Mouse (Mus musculus): Measurements from ENCODE around the gene Zbtb8os. TPM values are rescaled to one million over a fixed set of nuclear protein-coding genes. Genes with fewer than 3 reads are reported as not detected.

Zbtb8os gene
- polyA plus RNA-seq (2012; rRNA removed), result 27.3 and 31.3 TPM in 2 replicates

DNA sequence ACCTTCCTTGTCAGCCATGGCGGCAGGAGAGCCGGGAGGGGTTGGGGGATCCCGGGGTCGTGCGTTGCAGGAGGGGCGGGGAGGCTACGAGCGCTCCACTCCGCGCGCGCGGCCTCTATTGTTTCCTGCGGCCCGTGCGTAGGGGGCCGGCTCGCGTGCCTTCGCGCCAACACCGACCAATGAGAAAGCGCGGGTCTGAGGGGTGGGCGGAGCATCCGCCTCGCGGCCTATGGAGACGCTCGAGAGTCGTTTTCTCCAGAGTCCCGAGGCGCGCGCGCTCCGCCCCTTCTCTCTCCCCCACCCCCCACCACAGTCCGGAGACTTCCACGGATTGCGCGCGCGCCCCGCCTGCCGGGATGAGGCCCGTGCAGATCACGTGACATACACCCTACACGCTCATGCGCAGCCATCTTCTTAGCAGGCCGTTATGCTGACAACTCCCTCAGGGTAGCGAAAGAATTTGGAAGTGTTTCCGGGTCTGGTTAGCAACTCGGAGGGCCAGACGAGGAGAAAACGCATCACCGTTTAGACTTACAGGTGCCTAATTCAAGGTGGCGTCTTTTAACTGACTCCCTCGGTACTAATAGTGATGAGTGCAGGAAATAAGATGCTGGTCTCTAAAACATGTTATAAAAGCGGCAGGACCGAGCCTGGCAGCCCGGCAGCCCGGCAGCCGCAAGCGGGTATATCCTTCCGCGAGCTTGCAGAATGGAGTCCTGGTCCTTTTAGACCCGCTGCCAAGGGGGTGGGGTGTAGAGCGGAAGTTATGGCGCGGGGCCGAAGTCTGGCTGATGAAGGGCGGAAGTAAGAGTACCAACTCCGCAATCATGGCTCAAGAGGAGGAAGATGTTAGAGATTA lies at the start of gene Zbtb8os, which contains the start of gene Rbbp4:
TSS of gene Zbtb8os (plus strand) at position 480 of the 859 bp plus-strand sequence.
TSS of gene Rbbp4 (minus strand) at position 155 of the 859 bp plus-strand sequence.
- peak; percentile 77 for DNase-seq (ENCODE audit: low read depth)

DNA sequence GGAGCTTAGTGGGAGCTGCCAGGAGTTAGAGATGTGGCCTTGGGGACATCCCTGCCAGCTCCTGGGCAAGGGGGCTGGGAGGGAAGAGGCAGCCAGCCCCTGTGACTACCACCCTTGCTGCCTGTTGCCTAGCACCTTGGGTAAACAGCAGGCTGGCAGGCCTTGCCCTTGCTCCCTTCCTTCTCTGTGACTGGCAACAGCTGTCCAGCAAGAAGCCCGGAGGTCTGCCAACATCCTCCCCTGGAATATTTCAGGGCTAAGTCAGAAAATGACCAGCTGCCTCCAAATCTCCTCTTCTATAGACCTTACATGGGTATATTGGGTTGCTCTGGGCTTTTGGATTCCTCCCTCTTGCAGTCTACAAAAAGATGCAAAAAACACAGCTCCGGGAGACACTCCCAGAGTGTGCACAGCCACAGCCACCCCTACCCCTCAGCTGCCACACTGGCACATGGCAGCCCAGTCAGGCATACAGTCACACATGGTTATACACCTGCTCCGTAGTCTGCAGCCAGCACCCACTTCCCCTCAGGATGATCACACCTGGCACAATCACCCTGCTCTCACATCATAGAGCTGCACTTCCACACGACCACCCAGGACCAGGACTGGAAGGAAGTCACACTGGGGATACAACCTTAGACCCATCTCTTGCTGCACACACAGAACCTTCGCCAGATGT lies 49.4 kb upstream of the Zbtb8os start:
- no peak for DNase-seq (ENCODE audit: low read depth)

DNA sequence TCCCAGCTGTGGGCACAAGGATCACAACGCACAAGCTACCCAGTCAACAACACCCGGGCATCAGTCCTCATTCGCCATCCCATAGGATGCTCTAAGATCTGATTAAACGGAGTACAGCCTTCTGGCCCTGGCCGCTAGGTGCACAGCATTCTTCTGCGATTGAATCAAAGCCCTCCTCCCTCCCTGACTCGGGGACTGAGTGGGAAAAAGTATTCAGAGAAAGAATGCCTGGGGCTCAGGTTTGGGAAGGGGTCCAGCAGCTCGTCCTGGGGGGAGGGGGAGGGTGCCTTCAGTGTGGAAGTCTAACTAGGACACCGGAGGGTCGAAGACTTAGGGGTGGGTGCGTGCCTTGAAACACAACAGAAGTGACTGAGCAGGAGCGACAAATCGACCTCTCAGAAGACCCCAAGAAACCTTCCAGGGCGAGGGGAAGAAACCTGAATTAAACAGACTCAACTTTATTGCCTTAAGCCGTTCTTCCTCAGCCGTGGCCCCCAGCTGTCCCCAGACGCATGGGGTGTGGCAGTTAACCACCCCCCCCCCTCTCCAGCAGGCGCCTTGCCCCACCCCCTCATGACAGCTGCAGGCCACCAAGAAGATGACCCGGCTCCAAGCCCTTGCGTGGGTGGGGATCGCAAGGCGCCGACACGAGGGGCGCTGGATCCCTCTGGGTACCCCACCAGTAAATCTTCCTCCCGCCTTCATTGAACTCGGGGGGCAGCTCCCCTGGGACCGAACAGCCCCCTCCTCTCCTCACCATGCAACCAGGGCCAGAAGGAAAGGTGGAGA lies 48.6 kb upstream of the Zbtb8os start:
- no peak for DNase-seq (ENCODE audit: low read depth)

DNA sequence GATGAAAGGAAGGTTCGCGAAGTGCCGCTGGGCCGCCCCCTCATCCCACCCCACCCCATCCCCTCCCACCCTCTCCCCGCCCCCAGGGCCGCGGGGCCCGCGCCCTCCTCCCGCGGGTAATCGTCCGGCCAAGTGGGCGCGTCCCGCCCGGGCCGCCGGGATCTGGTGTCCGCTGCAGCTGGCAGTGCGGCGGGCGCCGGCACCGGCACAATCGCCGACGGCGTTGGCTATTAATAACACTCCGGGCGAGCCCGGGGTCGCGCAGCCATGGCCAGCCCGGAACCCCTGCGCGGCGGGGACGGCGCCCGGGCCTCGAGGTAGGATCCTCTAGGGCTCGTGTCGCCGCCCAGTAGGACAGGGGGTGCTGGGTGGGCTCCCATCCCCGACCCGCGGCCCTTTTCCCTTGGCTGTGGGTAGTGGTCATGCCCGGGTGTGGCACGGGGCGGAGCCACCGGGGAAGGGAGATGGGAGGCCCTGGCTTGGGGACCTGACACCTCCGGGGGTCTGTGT lies 48.0 kb upstream of the Zbtb8os start, which contains the start of gene Sync:
TSS of gene Sync (plus strand) at position 146 of the 510 bp plus-strand sequence.
- no peak for DNase-seq (ENCODE audit: low read depth)

DNA sequence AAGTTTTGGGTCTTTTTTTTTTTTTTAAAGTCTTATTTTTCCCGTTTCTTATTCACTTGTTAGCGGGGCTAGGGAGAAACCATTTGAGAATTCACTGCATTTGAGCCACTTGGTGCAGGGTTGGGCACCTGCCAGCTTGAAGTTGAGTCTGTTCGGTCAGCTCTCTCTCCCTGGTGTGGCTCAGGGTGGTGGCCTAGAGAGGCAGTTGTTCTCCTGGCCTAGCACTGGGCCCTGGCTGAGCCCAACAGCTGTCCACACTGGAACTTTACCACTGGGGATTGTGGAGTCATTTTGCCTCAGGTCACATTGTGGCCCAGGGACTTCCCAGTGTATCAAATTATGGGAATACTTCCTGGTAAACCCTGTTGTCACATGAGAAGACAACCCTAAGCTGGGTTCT lies 47.4 kb upstream of the Zbtb8os start:
- no peak for DNase-seq (ENCODE audit: low read depth)

DNA sequence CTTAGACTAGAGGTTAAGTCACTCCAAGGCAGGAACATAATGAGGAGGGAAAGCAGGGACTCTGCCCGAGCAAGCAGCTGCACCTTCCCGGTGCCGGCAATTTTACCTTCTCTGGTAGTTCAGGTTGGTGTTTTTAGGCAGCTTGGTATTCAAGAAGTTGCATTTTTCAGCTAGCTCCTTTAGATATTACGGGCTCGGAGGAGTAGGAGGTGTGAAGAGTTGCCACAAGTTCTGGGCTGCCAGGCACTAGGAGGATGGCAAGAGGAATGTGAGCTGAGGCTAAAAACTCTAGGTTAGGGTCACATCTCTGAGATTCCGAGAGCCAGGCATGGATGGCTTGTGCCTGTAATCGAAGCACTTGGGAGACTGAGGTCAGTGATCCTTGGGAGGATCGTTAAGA lies 45.8 kb upstream of the Zbtb8os start:
- DNase-seq (ENCODE audit: low read depth), result no peak

DNA sequence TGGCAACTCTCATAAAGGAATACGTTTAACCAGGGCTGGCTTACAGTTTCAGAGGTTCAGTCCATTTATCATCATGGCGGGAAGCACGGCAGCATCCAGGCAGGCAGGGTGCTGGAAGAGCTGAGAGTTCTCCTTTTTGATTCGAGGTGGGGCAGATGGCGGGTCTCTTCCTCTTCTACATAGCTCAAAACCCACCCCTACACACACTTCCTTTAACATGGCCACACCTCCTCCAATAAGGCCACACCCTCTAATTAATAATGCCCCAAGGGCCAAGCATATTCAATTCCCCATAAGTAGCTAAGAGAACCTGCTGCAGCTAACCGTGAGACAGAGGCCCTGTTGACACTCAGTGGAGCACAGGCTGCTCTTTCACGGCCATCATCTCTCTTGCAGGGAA lies 42.7 kb upstream of the Zbtb8os start:
- DNase-seq (ENCODE audit: low read depth), result no peak

DNA sequence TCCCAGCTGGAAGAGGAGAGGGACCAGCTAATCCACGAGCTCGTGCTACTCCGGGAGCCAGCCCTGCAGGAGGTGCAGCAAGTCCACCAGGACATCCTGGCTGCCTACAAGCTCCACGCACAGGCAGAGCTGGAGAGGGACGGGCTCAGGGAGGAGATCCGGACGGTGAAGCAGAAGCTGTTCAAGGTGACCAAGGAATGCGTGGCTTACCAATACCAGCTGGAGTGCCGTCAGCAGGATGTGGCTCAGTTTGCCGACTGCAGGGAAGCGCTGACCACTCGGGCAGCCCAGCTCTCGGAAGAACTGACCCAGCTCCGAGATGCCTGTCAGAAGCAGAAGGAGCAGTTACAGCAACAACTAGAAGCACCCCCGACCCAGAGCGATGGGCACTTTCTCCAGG lies 41.8 kb upstream of the Zbtb8os start:
- DNase-seq (ENCODE audit: low read depth), result no peak

DNA sequence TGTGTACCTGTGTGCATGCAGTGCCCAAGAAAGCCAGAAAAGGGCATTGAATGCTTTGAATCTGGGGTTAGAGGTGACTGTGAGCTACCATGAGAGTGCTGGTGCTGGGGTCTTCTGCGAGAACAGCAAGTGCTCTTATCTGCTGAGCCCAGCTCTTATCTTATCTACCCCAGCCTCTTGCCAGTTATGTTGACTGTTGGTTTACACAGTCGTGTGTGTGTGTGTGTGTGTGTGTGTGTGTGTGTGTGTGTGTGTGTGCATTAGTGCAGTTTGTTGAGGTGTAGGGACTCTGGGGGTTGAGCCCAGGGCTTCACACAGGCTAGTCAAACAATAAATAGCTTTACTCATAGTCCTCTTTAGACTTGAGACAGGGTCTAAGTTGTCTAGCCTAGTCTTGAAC lies 40.3 kb upstream of the Zbtb8os start:
- no peak for DNase-seq (ENCODE audit: low read depth)

DNA sequence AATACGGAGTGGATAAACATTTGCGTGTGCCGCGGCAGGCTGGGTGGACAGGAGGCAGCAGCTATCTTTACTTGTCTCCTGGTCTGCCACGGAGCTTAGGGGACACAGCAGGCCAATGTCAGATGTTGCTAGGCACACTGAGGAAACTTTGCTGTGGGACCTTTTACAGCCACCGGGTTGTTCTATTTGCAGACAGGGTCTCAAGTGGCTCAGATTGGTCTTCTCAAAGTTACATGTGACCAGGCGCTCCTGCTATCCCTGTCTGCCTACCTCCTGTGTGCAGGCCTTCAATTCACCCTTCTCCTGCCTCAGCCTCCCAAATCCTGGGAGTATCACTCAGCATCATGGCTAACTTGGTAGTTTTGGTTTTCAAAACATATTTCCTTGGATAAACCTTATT lies 39.4 kb upstream of the Zbtb8os start:
- no peak for DNase-seq (ENCODE audit: low read depth)

DNA sequence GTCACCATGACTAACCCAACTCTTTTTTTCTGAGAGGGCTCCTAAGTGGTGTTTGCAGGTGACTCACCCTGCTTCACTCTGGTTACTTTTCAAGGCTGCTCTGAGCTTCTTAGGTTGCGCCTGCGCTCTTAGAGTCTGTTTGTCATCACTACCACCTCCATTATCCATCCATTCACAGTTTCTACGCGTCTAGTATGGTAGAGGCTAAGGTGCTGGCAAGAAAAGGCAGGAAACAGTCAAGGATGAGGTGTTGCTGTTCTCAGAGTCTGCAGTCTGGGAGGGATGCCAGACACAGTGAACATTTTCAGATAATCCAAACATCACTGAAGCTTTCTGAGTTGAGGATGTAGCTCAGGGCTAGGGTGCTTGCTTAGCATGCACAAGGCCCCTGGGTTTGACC lies 37.8 kb upstream of the Zbtb8os start:
- no peak for DNase-seq (ENCODE audit: low read depth)

DNA sequence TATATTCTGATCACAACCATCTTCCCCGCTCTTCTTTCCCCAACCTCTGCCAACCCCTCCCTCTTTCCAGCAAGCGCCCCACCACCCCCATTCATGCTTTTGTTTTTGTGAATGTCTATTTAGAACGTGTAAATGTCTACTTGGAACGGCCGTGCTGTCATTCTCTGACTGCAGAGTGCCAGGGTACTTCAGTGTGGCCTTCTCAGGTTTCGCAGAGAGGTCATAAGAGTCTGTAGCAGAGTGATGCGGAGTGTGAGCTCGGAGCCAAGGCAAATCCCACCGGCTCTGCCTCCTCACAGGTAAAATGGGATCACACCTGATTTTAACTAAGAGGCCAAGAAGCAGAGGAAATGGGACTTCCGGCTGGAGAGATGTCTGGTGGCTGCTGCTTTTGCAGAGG lies 36.4 kb upstream of the Zbtb8os start:
- no peak for DNase-seq (ENCODE audit: low read depth)

DNA sequence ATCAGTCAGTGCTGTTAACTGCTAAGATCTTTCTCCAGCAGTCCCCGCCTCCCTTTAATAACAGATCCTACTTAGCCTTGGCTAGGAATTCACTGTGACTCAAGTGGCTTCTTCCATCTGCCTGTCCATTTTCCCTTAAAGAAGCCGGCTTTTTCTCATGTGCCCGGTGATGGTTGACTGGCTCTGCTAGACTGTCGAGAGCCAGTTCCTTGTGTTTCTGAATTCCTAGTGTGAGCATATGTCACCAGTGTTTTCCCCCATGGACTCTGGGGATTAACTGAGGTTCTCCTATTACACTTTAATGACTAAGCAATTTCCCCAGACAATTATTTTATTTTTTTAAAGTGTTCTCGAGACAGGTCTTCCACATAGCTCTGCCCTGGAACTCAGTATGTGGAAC lies 32.1 kb upstream of the Zbtb8os start:
- no peak for DNase-seq (ENCODE audit: low read depth)

DNA sequence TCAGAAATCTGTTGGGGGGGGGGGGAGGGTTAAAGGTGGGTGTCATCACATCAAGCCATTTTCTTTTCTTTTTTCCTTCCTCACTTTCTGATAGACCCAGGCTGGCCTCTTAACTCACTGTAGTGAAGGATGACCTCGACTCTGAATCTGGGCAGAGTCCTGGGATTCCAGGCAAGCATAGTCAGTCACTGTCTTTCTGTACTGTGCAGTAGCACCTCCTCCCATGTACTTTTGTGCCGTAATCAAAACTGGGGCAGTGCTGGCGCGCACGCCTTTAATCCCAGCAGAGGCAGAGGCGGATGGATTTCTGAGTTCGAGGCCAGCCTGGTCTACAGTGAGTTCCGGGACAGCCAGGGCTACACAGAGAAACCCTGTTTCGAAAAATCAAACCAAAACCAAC lies 31.7 kb upstream of the Zbtb8os start:
- no peak for DNase-seq (ENCODE audit: low read depth)

DNA sequence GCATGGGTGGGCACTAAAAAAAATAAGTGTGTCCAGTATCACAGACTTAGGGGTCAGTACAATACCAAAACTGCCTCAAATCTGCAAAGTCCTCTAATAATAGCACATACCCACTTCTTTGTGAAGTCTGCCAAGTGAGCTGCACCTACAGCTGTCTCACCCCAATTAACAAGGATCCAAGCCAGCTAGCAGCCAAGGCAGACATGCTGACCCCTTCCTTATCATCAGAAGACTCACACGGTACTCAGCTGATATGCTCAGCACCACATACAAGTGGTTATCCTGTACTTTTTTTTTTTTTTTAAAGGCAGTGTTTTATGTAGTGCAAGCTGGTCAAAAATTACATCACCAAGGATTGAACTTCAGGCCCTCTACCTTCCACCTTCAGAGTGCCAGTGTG lies 31.2 kb upstream of the Zbtb8os start:
- DNase-seq (ENCODE audit: low read depth), result no peak

DNA sequence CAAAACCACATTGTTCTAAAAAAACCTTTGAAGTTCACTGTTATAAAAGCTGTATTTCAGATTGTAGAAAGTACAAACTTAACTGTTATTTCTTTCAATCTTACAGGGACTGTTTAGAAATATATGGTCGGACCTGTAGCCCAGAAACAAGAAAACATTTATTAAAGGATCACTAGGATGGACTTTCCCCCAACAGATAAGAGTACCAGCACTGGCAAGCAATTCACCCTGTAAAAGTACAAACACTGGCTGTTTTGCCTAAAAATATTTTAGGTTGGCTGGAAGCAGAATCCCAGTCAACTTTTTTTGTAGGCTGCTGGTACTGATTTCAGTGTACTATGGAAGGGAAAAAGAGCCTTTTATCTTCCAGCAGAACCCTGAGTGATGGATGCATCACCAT lies 27.6 kb upstream of the Zbtb8os start:
- no peak for DNase-seq (ENCODE audit: low read depth)

DNA sequence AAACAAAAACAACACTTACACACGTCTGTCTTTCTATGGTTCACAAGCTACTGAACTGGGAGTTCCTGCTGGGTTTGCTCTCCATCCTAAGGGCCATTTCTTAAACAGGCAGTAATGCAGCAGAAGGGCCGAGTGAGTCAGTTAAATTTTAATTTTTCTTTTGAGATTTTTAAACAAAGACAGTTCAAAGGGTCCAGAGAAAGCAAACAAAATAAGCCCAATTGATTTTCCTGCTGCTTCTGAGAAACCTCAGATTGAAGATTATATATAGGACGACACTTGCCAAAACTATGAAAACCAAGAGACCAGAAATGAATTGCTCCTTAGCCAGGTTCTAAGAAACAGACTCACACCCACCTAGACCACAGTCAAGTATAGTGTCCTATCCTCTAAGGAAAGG lies 21.6 kb upstream of the Zbtb8os start:
- DNase-seq (ENCODE audit: low read depth), result no peak

DNA sequence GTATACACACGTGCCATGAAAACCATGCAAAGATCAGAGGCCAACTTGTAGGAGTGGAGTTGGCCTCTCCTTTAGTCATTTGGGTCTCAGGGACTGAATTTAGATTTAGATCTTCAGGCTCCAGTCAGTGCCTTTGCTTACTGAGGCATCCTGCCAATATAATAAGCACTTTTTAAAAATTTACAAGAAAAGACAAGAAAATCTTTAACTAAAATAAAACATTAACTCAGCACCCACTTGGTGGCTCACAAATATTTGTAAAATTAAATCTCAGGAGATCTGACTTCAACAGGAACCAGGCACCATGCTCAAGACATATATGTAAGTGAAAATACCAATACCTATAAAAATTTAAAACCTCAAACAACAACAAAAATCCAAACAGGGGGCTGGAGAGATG lies 14.6 kb upstream of the Zbtb8os start:
- DNase-seq (ENCODE audit: low read depth), result no peak

DNA sequence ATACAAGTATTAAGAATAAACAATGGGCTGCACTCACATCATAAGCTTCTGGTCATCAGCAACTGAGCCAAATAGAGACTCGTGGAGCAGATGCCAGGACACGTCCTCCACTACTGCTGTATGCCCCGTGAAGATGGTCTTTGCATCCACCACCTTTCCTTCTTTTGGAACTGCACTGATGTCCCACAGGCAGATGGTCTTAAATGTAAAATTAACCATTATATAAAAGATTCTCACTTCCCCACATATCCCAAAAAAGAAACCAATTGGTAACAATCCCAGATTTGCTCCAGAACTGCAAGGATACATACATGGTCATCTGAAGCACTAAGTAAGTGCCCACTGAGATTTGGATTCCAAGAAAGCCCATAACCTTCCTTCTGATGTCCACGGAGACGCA lies 13.5 kb upstream of the Zbtb8os start:
- DNase-seq (ENCODE audit: low read depth), result no peak

DNA sequence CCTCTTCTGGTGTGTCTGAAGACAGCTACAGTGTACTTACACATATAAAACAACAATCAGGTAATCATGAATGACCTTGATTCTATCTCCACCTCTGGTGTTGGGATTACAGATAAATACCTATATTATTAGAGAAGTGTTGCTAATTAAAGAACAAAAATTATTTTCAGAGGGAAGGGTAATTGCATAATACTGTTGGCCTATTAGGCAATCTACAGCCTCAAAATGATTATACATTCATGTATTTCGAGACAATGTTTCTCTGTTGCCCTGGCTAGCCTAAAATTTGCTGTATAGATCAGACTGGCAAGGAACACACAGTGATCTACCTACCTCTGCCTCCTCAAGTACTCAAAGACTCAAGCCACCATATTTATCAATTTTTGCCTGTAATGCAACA lies 12.0 kb upstream of the Zbtb8os start:
- no peak for DNase-seq (ENCODE audit: low read depth)

DNA sequence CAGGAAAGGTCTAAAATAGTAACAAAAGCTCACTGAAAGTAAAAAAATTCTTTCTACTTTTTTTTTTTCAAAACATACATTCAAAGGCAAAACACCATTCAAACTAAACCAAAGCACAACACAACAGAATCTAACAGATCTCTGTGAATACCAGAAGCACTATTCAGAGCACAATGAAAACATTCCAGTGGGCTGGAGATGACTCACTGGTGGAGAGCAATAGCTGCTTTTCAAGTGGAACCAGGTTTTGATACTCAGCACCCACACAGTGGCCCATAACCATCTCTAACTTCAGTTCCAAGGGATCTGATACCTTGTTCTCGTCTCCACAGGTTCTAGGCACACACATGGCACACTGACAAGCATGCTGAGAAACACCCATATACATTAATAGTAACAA lies 10.7 kb upstream of the Zbtb8os start:
- no peak for DNase-seq (ENCODE audit: low read depth)

DNA sequence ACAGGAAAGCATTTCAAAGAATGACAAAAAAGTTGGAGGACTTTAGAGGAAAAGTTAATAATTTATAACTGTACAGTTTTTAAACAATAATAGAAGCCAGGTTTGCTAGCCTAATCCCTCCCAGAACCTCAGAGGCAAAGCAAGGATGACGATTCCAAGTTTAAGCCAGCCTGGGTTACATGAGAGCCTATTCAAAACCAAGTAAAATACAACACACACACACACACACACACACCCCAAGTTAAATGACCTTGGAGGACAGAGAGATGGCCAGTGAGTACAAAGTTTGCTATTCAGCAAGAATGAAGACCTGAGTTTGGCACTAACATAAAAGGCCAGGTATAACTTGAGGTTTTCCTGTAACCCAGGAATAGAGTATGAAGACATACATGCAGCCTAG lies 9.3 kb upstream of the Zbtb8os start:
- no peak for DNase-seq (ENCODE audit: low read depth)
